Mouse (Mus musculus) liver, embryonic 13.5 days (tissue): Measurements from ENCODE around the gene Znrf2. TPM values are rescaled to one million over a fixed set of nuclear protein-coding genes. Genes with fewer than 3 reads are reported as not detected.

Experiments
- ATAC-seq: fragments of 200-750 bp; cut with Nextera tagmentation; 2 replicates; pipeline ENCODE4 v1.8.0; 2017; ENCODE audit warnings: low read depth, mild to moderate bottlenecking, moderate number of reproducible peaks, moderate library complexity
- DNase-seq: peaks from one replicate; pipeline ENCODE4 v3.0.0; 2022
- H3K27ac ChIP-seq: fragments of 300-500 bp; sonication (generic); 2 replicates; pipeline ENCODE4 v1.5.1; 2015; ENCODE audit warnings: moderate library complexity, mild to moderate bottlenecking, inconsistent platforms
- H3K27me3 ChIP-seq: fragments of 300-500 bp; sonication (generic); 2 replicates; pipeline ENCODE4 v1.6.1; 2015; ENCODE audit warnings: mild to moderate bottlenecking, inconsistent platforms
- H3K36me3 ChIP-seq: fragments of 300-500 bp; sonication (generic); 2 replicates; pipeline ENCODE4 v1.6.1; 2015; ENCODE audit warnings: mild to moderate bottlenecking, inconsistent platforms
- H3K4me1 ChIP-seq: fragments of 300-500 bp; sonication (generic); replicated peaks from 2 replicates; pipeline ENCODE4 v1.6.1; 2015; ENCODE audit warnings: inconsistent platforms
- H3K4me2 ChIP-seq: fragments of 300-500 bp; sonication (generic); 2 replicates; pipeline ENCODE4 v1.6.1; 2015; ENCODE audit warnings: inconsistent platforms, mild to moderate bottlenecking, moderate library complexity
- H3K4me3 ChIP-seq: fragments of 300-500 bp; sonication (generic); replicated peaks from 2 replicates; pipeline ENCODE4 v1.5.1; 2015; ENCODE audit warnings: mild to moderate bottlenecking, inconsistent platforms
- H3K9ac ChIP-seq: fragments of 300-500 bp; sonication (generic); 2 replicates; pipeline ENCODE4 v1.6.1; 2015; ENCODE audit warnings: mild to moderate bottlenecking, inconsistent platforms
- H3K9me3 ChIP-seq: fragments of 300-500 bp; sonication (generic); replicated peaks from 2 replicates; pipeline ENCODE4 v1.6.1; 2016; ENCODE audit warnings: inconsistent platforms
- WGBS: fragments of 180-500 bp; shearing (Covaris S2); methylation state at CpG from one replicate; pipeline ENCODE4 v1.1.7; 2015; ENCODE audit not compliant: insufficient replicate concordance; 5-methylcytosine and 5-hydroxymethylcytosine counted together
- polyA plus RNA-seq: library from polyadenylated mRNA; unstranded; fragments of >200 nt; fragmentation: Nextera tagmentation; extraction: Ambion mirVana; gene quantifications from 2 replicates; pipeline ENCODE4 v1.2.1, GENCODE M21; 2015

Gene Znrf2
- polyA plus RNA-seq, 1 experiment from 2014 or later: 2.7 TPM

GRCm38 (mm10) chr6:54827481-54827880, 10.8 kb downstream of the Znrf2 start:
- Histone ChIP-seq H3K9me3 (no peaks in the 10 kb centered on the region), H3K36me3 (no peaks in the 10 kb centered on the region), H3K4me3 (no peak overlapping the region), H3K4me1 (peaks cover 69% of the 10 kb centered on the region), H3K9ac (no peak overlapping the region), H3K4me2 (no peak overlapping the region), H3K27me3 (no peaks in the 10 kb centered on the region), H3K27ac (no peak overlapping the region)
- no peak for DNase-seq
- 68% methylated on average over 5 of the region's 5 CpGs for WGBS
- no peak for ATAC-seq

GRCm38 (mm10) chr6:54828274-54828673, 11.6 kb downstream of the Znrf2 start:
- DNase-seq (no peak), ATAC-seq (peak; percentile 47; the same call in 1 of the 2 replicates)
- H3K27me3 ChIP-seq: no peaks in the 10 kb centered on the region
- no peak overlapping the region for H3K27ac ChIP-seq
- H3K4me2 ChIP-seq: no peak overlapping the region
- 18% methylated on average over 1 of the region's 1 CpGs for WGBS
- peaks cover 64% of the 10 kb centered on the region for H3K4me1 ChIP-seq
- no peak overlapping the region for H3K9ac ChIP-seq
- H3K4me3 ChIP-seq: no peak overlapping the region
- H3K9me3 ChIP-seq: no peaks in the 10 kb centered on the region
- no peaks in the 10 kb centered on the region for H3K36me3 ChIP-seq

GRCm38 (mm10) chr6:54830048-54830772, 13.5 kb downstream of the Znrf2 start:
- Histone ChIP-seq H3K4me1 (peaks cover 54% of the 10 kb centered on the region), H3K4me3 (no peak overlapping the region), H3K27me3 (no peaks in the 10 kb centered on the region), H3K27ac (no peak overlapping the region), H3K9me3 (no peaks in the 10 kb centered on the region), H3K4me2 (no peak overlapping the region), H3K36me3 (no peaks in the 10 kb centered on the region), H3K9ac (no peak overlapping the region)
- 72% methylated on average over 7 of the region's 7 CpGs for WGBS
- DNase-seq (no peak), ATAC-seq (no peak)

- no peak overlapping the region for H3K27ac ChIP-seq
Observed at GRCm38 (mm10) chr6:54831069-54831720, 14.5 kb downstream of the Znrf2 start.

GRCm38 (mm10) chr6:54833427-54833826, 16.7 kb downstream of the Znrf2 start:
- 46% methylated on average over 2 of the region's 2 CpGs for WGBS
- Histone ChIP-seq H3K4me3 (no peak overlapping the region), H3K9ac (no peak overlapping the region), H3K4me1 (peaks cover 29% of the 10 kb centered on the region), H3K4me2 (no peak overlapping the region), H3K27me3 (no peaks in the 10 kb centered on the region), H3K27ac (no peak overlapping the region), H3K36me3 (peaks cover 4% of the 10 kb centered on the region; the same call in 1 of the 2 replicates), H3K9me3 (0 out of 2 replicates have a peak, but pooled peaks cover under 1% of the 10 kb centered on the region)
- ATAC-seq (no peak), DNase-seq (no peak)

More at GRCm38 (mm10) chr6:54831069-54831720, 14.5 kb downstream of the Znrf2 start:
- Histone ChIP-seq H3K36me3 (peaks cover 4% of the 10 kb centered on the region; the same call in 1 of the 2 replicates), H3K9ac (no peak overlapping the region), H3K4me2 (no peak overlapping the region), H3K4me3 (no peak overlapping the region), H3K9me3 (no peaks in the 10 kb centered on the region), H3K27me3 (no peaks in the 10 kb centered on the region), H3K4me1 (peaks cover 51% of the 10 kb centered on the region)
- WGBS: 68% methylated on average over 8 of the region's 8 CpGs
- no peak for DNase-seq
- ATAC-seq: no peak

- H3K27me3 ChIP-seq: no peaks in the 10 kb centered on the region
- H3K27ac ChIP-seq: no peak overlapping the region
- DNase-seq (no peak), ATAC-seq (no peak)
- 0 out of 2 replicates have a peak, but pooled peaks cover 5% of the 10 kb centered on the region for H3K9me3 ChIP-seq
- no peak overlapping the region for H3K4me2 ChIP-seq
- H3K9ac ChIP-seq: no peak overlapping the region
- no peaks in the 10 kb centered on the region for H3K4me1 ChIP-seq
- peaks cover 7% of the 10 kb centered on the region for H3K36me3 ChIP-seq
- H3K4me3 ChIP-seq: no peak overlapping the region
Observed at GRCm38 (mm10) chr6:54836666-54837065, 19.9 kb downstream of the Znrf2 start.

GRCm38 (mm10) chr6:54841399-54841798, 24.7 kb downstream of the Znrf2 start:
- ATAC-seq: no peak
- Histone ChIP-seq H3K4me3 (no peak overlapping the region), H3K9me3 (0 out of 2 replicates have a peak, but pooled peaks cover 5% of the 10 kb centered on the region)

GRCm38 (mm10) chr6:54842041-54842440, 25.3 kb downstream of the Znrf2 start:
- Histone ChIP-seq H3K4me3 (no peak overlapping the region), H3K27ac (no peak overlapping the region), H3K9me3 (0 out of 2 replicates have a peak, but pooled peaks cover 5% of the 10 kb centered on the region), H3K27me3 (no peaks in the 10 kb centered on the region), H3K4me2 (no peak overlapping the region), H3K9ac (no peak overlapping the region), H3K4me1 (peaks cover 21% of the 10 kb centered on the region), H3K36me3 (peaks cover 3% of the 10 kb centered on the region; the same call in 1 of the 2 replicates)
- 34% methylated on average over 1 of the region's 1 CpGs for WGBS
- no peak for ATAC-seq
- DNase-seq: no peak

More at GRCm38 (mm10) chr6:54841399-54841798, 24.7 kb downstream of the Znrf2 start:
- Histone ChIP-seq H3K9ac (no peak overlapping the region), H3K36me3 (peaks cover 3% of the 10 kb centered on the region; the same call in 1 of the 2 replicates), H3K4me2 (no peak overlapping the region), H3K4me1 (peaks cover 17% of the 10 kb centered on the region), H3K27me3 (no peaks in the 10 kb centered on the region), H3K27ac (no peak overlapping the region)
- no peak for DNase-seq

- H3K9ac ChIP-seq: no peak overlapping the region
- ATAC-seq (no peak), DNase-seq (no peak)
- H3K27ac ChIP-seq: no peak overlapping the region
- H3K4me3 ChIP-seq: no peak overlapping the region
- no peaks in the 10 kb centered on the region for H3K27me3 ChIP-seq
- H3K4me1 ChIP-seq: peaks cover 66% of the 10 kb centered on the region
- no peaks in the 10 kb centered on the region for H3K9me3 ChIP-seq
- 66% methylated on average over 3 of the region's 3 CpGs for WGBS
- H3K4me2 ChIP-seq: no peak overlapping the region
- no peaks in the 10 kb centered on the region for H3K36me3 ChIP-seq
Observed at GRCm38 (mm10) chr6:54848546-54848945, 31.8 kb downstream of the Znrf2 start.

- Histone ChIP-seq H3K36me3 (no peaks in the 10 kb centered on the region), H3K9ac (no peak overlapping the region), H3K9me3 (no peaks in the 10 kb centered on the region), H3K4me2 (no peak overlapping the region), H3K27me3 (no peaks in the 10 kb centered on the region), H3K27ac (no peak overlapping the region), H3K4me1 (peaks cover 66% of the 10 kb centered on the region), H3K4me3 (no peak overlapping the region)
- ATAC-seq: no peak
- DNase-seq: no peak
- 11% methylated on average over 4 of the region's 4 CpGs for WGBS
Observed at GRCm38 (mm10) chr6:54849179-54850156, 32.8 kb downstream of the Znrf2 start.

GRCm38 (mm10) chr6:54851778-54852177, 35.1 kb downstream of the Znrf2 start:
- no peaks in the 10 kb centered on the region for H3K27me3 ChIP-seq
- peaks cover 73% of the 10 kb centered on the region for H3K4me1 ChIP-seq
- peak overlapping the region; percentile 21; the same call in 1 of the 2 replicates for H3K27ac ChIP-seq
- H3K9ac ChIP-seq: no peak overlapping the region
- peak; percentile 90 for ATAC-seq
- 15% methylated on average over 4 of the region's 4 CpGs for WGBS
- no peak overlapping the region for H3K4me3 ChIP-seq
- H3K4me2 ChIP-seq: peak overlapping the region; percentile 49
- no peaks in the 10 kb centered on the region for H3K9me3 ChIP-seq
- peak; percentile 53 for DNase-seq
- no peaks in the 10 kb centered on the region for H3K36me3 ChIP-seq
